Mouse (Mus musculus) limb, embryonic 10.5 days (tissue): Measurements from ENCODE around the gene Prrc2c. TPM values are rescaled to one million over a fixed set of nuclear protein-coding genes. Genes with fewer than 3 reads are reported as not detected.
A peak's percentile ranks its signal among the peaks of the same experiment; 100 is the strongest.
"Not testable (repeated sequence)": the region's sequence is repeated elsewhere in the genome, so short reads cannot be mapped to it uniquely, and the experiment has no call there.

Experiments used
- DNase-seq: peaks from one replicate; pipeline ENCODE4 v3.0.0-alpha.2; 2017; ENCODE audit warnings: low spot score
- H3K27ac ChIP-seq: fragments of 300-500 bp; sonication (generic); 2 replicates; pipeline ENCODE4 v1.5.1; 2016; ENCODE audit warnings: mild to moderate bottlenecking
- H3K27me3 ChIP-seq: fragments of 300-500 bp; sonication (generic); 2 replicates; pipeline ENCODE4 v1.6.1; 2016; ENCODE audit warnings: low read depth, mild to moderate bottlenecking; ENCODE audit not compliant: poor library complexity, severe bottlenecking
- H3K36me3 ChIP-seq: fragments of 300-500 bp; sonication (generic); 2 replicates; pipeline ENCODE4 v1.6.1; 2016; ENCODE audit warnings: mild to moderate bottlenecking, moderate library complexity
- H3K4me1 ChIP-seq: fragments of 300-500 bp; sonication (generic); 2 replicates; pipeline ENCODE4 v1.6.1; 2016
- H3K4me3 ChIP-seq: fragments of 300-500 bp; sonication (generic); 2 replicates; pipeline ENCODE4 v1.5.1; 2016; ENCODE audit warnings: mild to moderate bottlenecking, moderate library complexity
- H3K9me3 ChIP-seq: fragments of 300-500 bp; sonication (generic); replicated peaks from 2 replicates; pipeline ENCODE4 v1.6.1; 2016; ENCODE audit warnings: mild to moderate bottlenecking
- WGBS: fragments of 180-500 bp; shearing (Covaris S2); methylation state at CpG from one replicate; pipeline ENCODE4 v1.1.7; 2016; 5-methylcytosine and 5-hydroxymethylcytosine counted together
- polyA plus RNA-seq: library from polyadenylated mRNA; unstranded; fragments of >200 nt; fragmentation: Nextera tagmentation; extraction: Ambion mirVana; gene quantifications from 2 replicates; pipeline ENCODE4 v1.2.1, GENCODE M21; 2016

The Prrc2c gene
- polyA plus RNA-seq, 1 experiment from 2014 or later: 144 TPM

DNA sequence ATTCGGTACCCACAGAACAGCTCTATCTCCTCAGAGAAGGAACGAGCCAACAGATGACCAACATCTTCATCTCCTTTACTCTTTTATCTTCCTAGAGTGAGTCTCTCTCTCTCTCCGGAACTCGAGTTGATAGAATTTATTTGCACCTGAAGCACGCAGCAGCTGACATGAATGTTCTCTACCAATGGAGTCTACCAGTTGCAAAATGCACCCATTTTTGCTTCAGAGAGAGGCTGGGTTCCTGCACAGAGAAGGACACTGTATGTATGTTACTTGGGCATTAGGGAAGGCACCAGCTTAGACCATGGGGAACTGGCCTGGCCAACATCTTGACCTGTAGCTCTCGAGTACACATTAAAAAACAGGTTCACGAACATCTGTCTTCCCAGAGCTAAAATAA, 82.2 kb downstream of the Prrc2c start, which contains the start of gene Myocos:
Gene Myocos (minus strand): TSS at position 101 of the 400 bp plus-strand sequence.
- Histone ChIP-seq H3K27me3 (no peaks in the 10 kb centered on the region), H3K36me3 (no peaks in the 10 kb centered on the region), H3K9me3 (no peaks in the 10 kb centered on the region), H3K4me1 (no peaks in the 10 kb centered on the region), H3K4me3 (no peak within 1 kb of the TSS), H3K27ac (no peak within 1 kb of the TSS)
- no peak for DNase-seq
- 94% methylated on average over 7 of the region's 7 CpGs for WGBS

DNA sequence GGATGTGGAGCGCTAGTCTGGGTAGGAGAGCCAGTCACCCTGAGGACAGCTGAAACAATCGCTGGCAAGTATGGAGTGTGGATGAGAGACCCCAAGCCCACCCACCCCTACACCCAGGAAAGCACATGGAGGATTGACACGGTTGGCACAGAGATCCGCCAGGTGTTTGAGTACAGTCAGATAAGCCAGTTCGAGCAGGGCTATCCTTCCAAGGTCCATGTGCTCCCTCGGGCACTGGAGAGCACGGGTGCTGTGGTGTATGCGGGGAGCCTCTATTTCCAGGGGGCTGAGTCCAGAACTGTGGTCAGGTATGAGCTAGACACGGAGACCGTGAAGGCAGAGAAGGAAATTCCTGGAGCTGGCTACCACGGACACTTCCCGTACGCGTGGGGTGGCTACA, 91.9 kb downstream of the Prrc2c start:
- H3K4me1 ChIP-seq: 0 out of 2 replicates have a peak, but pooled peaks cover 3% of the 10 kb centered on the region
- no peak overlapping the region for H3K27ac ChIP-seq
- H3K9me3 ChIP-seq: no peaks in the 10 kb centered on the region
- H3K4me3 ChIP-seq: no peak overlapping the region
- 92% methylated on average over 14 of the region's 14 CpGs for WGBS
- no peaks in the 10 kb centered on the region for H3K27me3 ChIP-seq
- no peak for DNase-seq
- no peaks in the 10 kb centered on the region for H3K36me3 ChIP-seq

DNA sequence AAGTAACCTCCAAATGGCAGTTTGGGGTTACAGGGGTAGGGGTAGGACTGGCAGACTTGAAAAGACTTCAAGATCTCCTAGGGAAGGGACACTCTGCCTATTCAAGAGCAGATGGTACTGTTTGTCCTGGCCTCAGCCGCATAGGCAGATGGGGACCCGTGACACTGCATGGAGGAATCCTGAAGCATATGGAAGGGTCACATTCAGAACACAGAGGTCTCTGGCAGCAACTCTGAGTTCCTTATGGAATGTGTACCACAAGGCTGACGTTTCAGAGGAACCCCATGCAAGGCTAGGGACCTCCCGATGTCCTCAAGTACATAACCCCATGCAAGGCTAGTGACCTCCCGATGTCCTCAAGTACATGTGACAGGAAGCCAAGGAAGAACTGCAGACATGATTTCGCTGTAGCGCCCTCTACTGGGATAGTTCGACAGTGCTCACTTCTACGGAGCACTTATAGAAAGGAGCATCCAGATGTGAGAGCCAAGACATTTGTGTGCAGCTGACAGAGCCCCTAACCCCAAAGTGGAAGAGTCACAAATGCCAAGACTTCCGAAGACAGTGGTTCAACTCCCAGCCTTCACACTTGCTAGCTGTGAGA, 94.2 kb downstream of the Prrc2c start:
- whole genome bisulfite sequencing: 81% methylated on average over 10 of the region's 10 CpGs
- H3K4me1 ChIP-seq: 0 out of 2 replicates have a peak, but pooled peaks cover 3% of the 10 kb centered on the region
- DNase-seq: no peak
- H3K27me3 ChIP-seq: no peaks in the 10 kb centered on the region
- no peaks in the 10 kb centered on the region for H3K9me3 ChIP-seq
- no peak overlapping the region for H3K4me3 ChIP-seq
- no peaks in the 10 kb centered on the region for H3K36me3 ChIP-seq
- no peak overlapping the region for H3K27ac ChIP-seq

DNA sequence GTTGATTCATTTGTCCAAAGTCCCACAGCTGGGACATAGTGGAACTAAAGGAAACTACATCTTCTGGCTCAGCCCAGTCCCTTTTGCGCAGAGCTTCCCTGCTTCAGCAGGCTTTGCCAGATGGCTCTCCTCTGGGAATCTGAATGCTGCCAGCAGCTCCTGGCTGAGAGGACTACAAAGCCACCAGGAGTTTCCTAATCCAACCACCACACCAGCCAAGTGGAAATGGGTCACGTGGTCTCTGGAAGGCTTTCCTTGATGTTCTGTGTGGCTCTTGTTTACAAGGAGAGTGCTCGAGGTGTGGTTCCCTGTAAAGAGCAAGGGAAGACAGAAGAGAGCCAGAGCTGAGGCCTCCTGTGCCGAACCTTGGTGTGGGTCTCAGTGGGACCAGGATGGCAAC, 96.6 kb downstream of the Prrc2c start:
- Histone ChIP-seq H3K9me3 (no peaks in the 10 kb centered on the region), H3K27me3 (no peaks in the 10 kb centered on the region), H3K27ac (no peak overlapping the region), H3K4me3 (no peak overlapping the region), H3K4me1 (no peaks in the 10 kb centered on the region), H3K36me3 (no peaks in the 10 kb centered on the region)
- 39% methylated on average over 4 of the region's 4 CpGs for WGBS
- DNase-seq: no peak

DNA sequence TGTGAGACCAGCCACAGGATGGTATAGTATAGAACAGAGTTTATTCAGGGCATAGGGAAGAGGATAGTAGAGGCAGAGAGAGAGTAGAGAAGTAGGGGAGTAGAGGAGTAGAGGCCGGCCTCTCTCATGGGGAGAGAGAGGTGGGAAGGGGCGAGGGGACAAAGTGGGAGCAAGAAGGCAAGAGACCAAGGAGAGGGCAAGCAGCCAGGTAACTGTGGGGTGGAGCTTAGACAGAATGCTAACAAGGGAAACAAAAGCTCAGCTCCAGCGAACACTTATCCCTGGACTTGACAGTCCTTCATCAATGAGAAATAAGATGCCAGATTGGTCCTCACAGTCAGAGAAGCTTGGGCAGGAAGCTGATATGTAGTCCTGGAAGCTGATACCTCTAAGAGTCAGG, 97.8 kb downstream of the Prrc2c start:
- no peak overlapping the region for H3K4me3 ChIP-seq
- H3K27ac ChIP-seq: no peak overlapping the region
- no peak for DNase-seq
- no peaks in the 10 kb centered on the region for H3K36me3 ChIP-seq
- no peaks in the 10 kb centered on the region for H3K9me3 ChIP-seq
- H3K27me3 ChIP-seq: no peaks in the 10 kb centered on the region
- H3K4me1 ChIP-seq: no peaks in the 10 kb centered on the region
- 85% methylated on average over 3 of the region's 3 CpGs for WGBS

DNA sequence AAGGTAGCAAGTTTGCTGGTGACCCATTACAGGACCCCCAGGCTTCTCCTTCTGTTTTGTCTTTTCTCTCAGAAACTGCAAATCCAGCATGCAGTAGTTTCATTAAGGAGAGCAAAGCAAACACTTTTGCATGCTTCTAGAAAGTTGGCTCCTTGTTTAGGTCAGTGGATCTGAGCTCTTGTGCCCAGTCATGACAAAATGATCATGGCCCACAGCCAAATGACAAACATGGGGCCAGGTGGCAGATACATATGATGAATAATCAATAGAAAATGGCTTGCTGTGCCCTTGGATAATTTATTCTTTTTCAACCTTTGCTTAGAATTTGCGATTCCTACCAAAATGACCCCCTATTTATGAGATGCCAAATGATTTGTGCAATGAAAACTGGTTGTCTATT, 100.5 kb downstream of the Prrc2c start:
- peaks cover 12% of the 10 kb centered on the region for H3K4me1 ChIP-seq
- H3K9me3 ChIP-seq: no peaks in the 10 kb centered on the region
- H3K4me3 ChIP-seq: no peak overlapping the region
- WGBS: 90% methylated on average over 1 of the region's 1 CpGs
- no peaks in the 10 kb centered on the region for H3K27me3 ChIP-seq
- DNase-seq: no peak
- no peaks in the 10 kb centered on the region for H3K36me3 ChIP-seq
- no peak overlapping the region for H3K27ac ChIP-seq

DNA sequence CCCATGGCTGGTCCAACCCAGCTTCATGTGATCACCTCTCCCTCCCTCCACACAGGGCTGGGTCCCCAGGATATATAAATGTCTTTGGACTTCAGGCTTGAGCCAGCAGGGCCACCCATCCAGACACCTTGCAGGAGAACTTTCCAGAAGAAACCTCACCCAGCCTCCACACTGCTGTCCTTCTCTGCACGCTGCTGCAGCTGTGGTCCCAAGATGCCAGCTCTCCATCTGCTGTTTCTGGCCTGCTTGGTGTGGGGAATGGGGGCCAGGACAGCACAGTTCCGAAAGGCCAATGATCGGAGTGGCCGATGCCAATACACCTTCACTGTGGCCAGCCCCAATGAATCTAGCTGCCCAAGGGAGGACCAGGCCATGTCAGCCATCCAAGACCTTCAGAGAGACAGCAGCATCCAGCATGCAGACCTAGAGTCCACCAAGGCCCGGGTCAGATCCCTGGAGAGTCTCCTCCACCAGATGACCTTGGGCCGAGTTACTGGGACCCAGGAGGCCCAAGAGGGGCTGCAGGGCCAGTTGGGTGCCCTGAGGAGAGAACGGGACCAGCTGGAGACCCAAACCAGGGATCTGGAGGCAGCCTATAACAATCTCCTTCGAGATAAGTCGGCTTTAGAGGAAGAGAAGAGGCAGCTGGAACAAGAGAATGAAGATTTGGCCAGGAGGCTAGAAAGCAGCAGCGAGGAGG, 101.2 kb downstream of the Prrc2c start, which contains the start of gene Myoc:
Gene Myoc (plus strand): TSS at position 105 of the 700 bp plus-strand sequence.
- H3K4me1 ChIP-seq: peaks cover 12% of the 10 kb centered on the region
- H3K4me3 ChIP-seq: no peak within 1 kb of the TSS
- no peaks in the 10 kb centered on the region for H3K9me3 ChIP-seq
- no peaks in the 10 kb centered on the region for H3K36me3 ChIP-seq
- H3K27me3 ChIP-seq: no peaks in the 10 kb centered on the region
- no peak within 1 kb of the TSS for H3K27ac ChIP-seq
- DNase-seq: no peak
- WGBS: 86% methylated on average over 10 of the region's 10 CpGs

DNA sequence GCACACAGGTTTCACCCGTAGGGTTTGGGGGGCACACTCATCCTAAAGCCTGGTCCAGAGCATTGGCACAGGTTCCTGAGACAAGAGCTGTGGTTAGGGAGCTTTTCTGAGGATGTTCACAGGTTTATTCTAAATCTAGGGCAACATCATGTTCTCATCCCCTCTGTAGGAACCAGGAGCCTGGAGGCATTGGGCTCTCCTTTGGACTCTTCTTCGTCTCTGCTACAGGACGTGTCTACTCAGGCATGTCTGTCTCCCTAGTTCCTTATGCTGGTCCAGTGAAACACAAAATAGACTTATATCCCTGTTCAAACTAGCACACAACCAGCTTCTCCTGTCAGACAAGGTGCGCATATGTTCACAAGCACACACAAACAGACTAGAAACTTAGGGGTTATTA, 101.8 kb downstream of the Prrc2c start:
- DNase-seq: no peak
- no peak overlapping the region for H3K4me3 ChIP-seq
- H3K9me3 ChIP-seq: no peaks in the 10 kb centered on the region
- WGBS: 88% methylated on average over 4 of the region's 4 CpGs
- peaks cover 12% of the 10 kb centered on the region for H3K4me1 ChIP-seq
- H3K27me3 ChIP-seq: no peaks in the 10 kb centered on the region
- H3K36me3 ChIP-seq: no peaks in the 10 kb centered on the region
- H3K27ac ChIP-seq: no peak overlapping the region

DNA sequence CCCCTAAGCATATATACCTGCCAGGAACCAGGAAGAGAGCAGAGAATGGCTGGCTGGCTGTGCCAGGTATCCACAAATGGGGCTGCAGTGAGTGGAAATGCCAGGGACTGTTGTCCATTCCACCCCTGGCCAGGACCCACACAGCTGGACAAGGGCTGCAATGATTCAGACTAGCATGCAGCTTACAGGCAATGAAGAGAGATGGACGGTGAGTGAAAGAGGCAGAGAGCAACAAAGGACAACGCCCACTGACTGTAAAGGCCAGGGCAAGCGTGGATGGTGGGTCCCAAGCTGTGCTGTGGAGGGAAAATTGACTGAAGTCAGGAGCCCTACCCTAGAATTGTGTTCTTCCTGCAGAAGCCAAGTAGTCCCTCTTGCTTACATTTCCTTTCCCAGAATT, 103.8 kb downstream of the Prrc2c start:
- WGBS: 79% methylated on average over 3 of the region's 3 CpGs
- H3K4me3 ChIP-seq: no peak overlapping the region
- peaks cover 12% of the 10 kb centered on the region for H3K4me1 ChIP-seq
- no peaks in the 10 kb centered on the region for H3K9me3 ChIP-seq
- no peaks in the 10 kb centered on the region for H3K36me3 ChIP-seq
- no peak for DNase-seq
- H3K27ac ChIP-seq: peak overlapping the region; percentile 16; the same call in 1 of the 2 replicates
- no peaks in the 10 kb centered on the region for H3K27me3 ChIP-seq

DNA sequence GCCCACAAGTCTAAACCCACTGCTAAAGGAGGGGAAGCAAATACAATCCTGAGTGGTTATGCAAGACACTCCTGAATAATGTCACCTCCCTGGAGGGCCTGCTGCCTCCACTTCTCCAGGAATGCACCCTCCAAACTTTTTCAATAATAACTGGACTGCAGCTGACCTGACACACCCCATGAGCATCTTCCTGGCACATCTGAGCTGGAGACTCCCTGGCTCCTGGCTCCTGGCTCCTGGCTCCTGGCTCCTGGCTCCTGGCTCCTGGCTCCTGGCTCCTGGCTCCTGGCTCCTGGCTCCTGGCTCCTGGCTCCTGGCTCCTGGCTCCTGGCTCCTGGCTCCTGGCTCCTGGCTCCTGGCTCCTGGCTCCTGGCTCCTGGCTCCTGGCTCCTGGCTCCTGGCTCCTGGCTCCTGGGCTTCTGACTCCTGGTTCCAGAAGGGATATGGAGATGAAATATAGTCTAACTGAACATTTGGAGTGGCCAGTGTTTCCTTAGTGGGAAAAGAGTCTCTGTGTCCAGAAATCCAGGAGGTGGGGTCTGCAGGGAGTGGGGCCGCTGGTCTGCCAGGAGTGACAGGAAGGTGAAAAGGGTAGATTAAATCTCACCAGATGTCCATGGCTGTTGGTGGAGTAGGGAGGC, 104.9 kb downstream of the Prrc2c start:
- Histone ChIP-seq H3K4me1 (peaks cover 12% of the 10 kb centered on the region), H3K27ac (0 out of 2 replicates have a peak overlapping the region, but pooled peaks have one; percentile 25)
- DNase-seq, H3K27me3 ChIP-seq, H3K36me3 ChIP-seq, H3K9me3 ChIP-seq, H3K4me3 ChIP-seq: not testable (repeated sequence)
- 26% methylated on average over 1 of the region's 1 CpGs for WGBS

DNA sequence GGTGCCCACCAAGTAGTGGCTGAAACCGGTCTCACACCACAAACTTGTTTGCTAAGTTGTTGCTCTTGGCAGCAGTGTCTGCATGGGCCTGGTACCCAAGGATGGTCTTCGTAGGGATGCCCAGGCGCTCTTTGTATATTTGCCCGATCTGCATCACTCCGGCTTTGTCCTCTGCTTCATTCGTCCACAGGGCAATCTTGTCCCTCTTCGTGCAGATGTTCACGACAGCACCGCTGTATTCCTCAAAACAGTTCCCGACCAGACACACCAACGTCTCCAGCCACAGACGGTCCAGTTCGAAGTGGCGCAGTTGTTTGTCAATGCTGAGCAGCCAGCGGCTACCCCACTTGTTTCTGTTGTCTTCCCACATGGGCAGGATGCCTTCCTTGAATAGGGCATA, 112.0 kb downstream of the Prrc2c start:
- not testable (repeated sequence) for H3K36me3 ChIP-seq, H3K9me3 ChIP-seq, DNase-seq, H3K27ac ChIP-seq, H3K4me3 ChIP-seq, H3K27me3 ChIP-seq, H3K4me1 ChIP-seq
- 95% methylated on average over 15 of the region's 15 CpGs for WGBS

DNA sequence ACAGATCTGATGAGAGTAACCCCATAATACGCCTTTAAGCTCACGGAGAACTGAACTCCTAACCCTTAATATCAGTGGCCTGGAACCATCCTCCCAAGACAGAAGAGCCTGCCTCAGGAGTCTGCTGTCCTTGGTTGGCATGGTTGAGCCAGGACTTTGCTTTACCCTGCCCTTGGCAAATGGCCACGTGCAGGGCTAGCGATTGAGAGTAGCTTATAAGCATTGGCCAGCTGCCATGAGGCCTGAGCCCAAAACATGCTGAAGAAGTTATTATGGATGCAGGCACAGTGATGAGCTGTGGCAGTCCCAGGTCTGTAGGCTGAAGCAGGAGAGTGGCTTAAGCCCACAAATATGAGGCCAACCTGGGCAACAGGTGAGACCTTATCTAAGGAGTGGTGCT, 112.5 kb downstream of the Prrc2c start:
- not testable (repeated sequence) for H3K4me1 ChIP-seq, H3K36me3 ChIP-seq, H3K27ac ChIP-seq, H3K9me3 ChIP-seq, DNase-seq, H3K27me3 ChIP-seq, H3K4me3 ChIP-seq
- WGBS: 91% methylated on average over 4 of the region's 4 CpGs

DNA sequence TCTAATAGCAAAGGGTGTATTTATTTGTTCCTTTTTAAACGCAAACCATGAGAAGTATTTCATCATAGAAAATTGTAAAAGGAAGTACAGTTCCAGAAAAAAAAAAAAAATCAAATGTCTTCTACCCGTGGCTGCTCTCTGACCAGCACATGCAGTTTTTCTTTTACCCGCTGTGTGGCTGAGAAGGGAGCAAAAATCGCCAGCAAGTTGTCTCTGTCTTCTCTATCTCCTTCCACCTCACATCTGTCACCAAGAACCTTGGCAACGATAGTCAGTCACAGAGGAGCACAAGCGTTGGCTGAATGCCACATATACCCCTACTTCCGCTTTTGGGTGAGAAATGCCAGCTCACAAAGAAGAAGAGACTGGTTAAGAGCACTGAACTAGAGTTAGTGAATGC, 115.1 kb downstream of the Prrc2c start:
- 72% methylated on average over 7 of the region's 7 CpGs for WGBS
- DNase-seq: no peak
- Histone ChIP-seq H3K27ac (no peak overlapping the region), H3K9me3 (no peaks in the 10 kb centered on the region), H3K4me1 (peaks cover 5% of the 10 kb centered on the region), H3K36me3 (no peaks in the 10 kb centered on the region), H3K4me3 (no peak overlapping the region), H3K27me3 (no peaks in the 10 kb centered on the region)
